Mouse (Mus musculus): ENCODE measurements around the gene Aldh4a1. TPM values are rescaled to one million over a fixed set of nuclear protein-coding genes. Genes with fewer than 3 reads are reported as not detected.

The Aldh4a1 gene
- polyA plus RNA-seq, 1 experiment from 2014 or later = 7.8 TPM

DNA sequence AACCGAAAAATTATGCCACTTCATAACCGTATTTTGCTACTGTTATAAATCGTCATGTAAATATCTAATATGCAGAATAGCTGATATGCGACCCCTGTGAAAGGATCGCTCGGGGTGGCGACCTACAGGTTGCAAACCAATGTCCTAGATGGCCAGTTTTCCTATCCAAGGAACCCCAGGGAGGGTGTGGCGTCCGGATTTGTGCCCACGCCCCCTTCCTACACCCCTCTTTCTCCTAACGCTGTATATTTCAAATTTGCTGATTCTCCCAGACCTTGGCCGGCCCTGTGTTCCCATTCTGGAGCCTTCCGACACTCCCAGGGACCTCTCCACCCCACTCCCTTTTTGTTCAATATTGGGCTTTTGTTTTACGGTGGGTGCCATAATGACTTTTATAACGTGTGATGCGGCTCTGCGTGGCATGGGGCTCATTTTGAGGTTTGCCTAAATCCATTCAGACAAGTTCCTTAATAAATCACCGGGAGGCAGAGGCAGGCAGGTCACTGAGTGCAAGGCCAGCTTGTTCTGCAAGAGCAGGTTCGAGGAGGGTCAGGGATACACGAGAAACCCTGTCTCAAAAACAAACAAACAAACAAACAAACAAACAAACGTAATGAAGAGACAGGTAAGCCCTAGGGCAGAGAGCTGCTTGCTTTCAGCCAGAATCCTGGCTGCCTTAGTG is 909 bp downstream of the Aldh4a1 start:
- Histone ChIP-seq H3K27ac (ENCODE audit: low read depth, low read length) (0 out of 2 replicates have a peak overlapping the region, but pooled peaks have one; percentile 74), H3K27me3 (ENCODE audit: control insufficient read depth, insufficient read depth, low read length) (no peaks in the 10 kb centered on the region), H3K9ac (ENCODE audit: low read depth, low read length) (peak overlapping the region; percentile 68), H3K4me1 (replicated peaks; ENCODE audit: control insufficient read depth, insufficient read depth, low read length) (0 out of 2 replicates have a peak, but pooled peaks cover 7% of the 10 kb centered on the region), H3K36me3 (ENCODE audit: control insufficient read depth, insufficient read depth, low read length) (no peaks in the 10 kb centered on the region), H3K4me2 (replicated peaks; ENCODE audit: low read depth, low read length) (peak overlapping the region; percentile 86), H3K4me3 (ENCODE audit: low read depth, low read length) (peak overlapping the region; percentile 69), H3K9me3 (ENCODE audit: control insufficient read depth, low read length) (no peaks in the 10 kb centered on the region)
- 30% methylated on average over 21 of the region's 21 CpGs for WGBS
- no peak for DNase-seq (ENCODE audit: low spot score)
- no peak for ATAC-seq (ENCODE audit: low FRiP score)

- Histone ChIP-seq H3K27me3 (ENCODE audit: control insufficient read depth, insufficient read depth, low read length) (no peaks in the 10 kb centered on the region), H3K36me3 (ENCODE audit: control insufficient read depth, insufficient read depth, low read length) (no peaks in the 10 kb centered on the region), H3K27ac (ENCODE audit: low read depth, low read length) (no peak overlapping the region), H3K4me3 (ENCODE audit: low read depth, low read length) (no peak overlapping the region), H3K9ac (ENCODE audit: low read depth, low read length) (no peak overlapping the region), H3K4me1 (replicated peaks; ENCODE audit: control insufficient read depth, insufficient read depth, low read length) (0 out of 2 replicates have a peak, but pooled peaks cover 7% of the 10 kb centered on the region), H3K4me2 (replicated peaks; ENCODE audit: low read depth, low read length) (peak overlapping the region; percentile 86; the same call in 1 of the 2 replicates), H3K9me3 (ENCODE audit: control insufficient read depth, low read length) (no peaks in the 10 kb centered on the region)
- DNase-seq (ENCODE audit: low spot score) = no peak
- no peak for ATAC-seq (ENCODE audit: low FRiP score)
- 55% methylated on average over 5 of the region's 5 CpGs for WGBS
Observed at GRCm38 (mm10) chr4:139624116-139624489, 1.4 kb downstream of the Aldh4a1 start.

DNA sequence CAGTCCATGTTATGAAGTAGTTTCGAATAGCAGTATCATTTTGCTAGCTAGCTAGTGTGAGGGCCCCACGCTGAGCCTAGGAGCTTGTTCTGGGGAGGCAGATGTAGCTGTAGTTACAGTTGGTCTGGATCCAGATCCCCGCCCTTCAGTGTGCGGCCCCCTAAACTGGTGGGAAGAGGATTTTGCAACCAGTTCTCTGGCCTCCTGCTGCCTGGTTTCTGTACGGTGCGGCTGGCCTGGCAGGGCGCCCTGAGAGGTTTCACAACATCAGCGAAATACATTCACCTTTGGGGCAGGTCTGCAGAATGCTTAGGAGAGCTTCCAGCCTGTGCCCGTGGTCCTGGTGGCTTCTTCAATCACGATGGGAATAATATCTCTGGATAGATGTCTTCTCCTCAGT is 2.0 kb downstream of the Aldh4a1 start:
- H3K4me3 ChIP-seq (ENCODE audit: low read depth, low read length) = no peak overlapping the region
- H3K27me3 ChIP-seq (ENCODE audit: control insufficient read depth, insufficient read depth, low read length) = no peaks in the 10 kb centered on the region
- no peaks in the 10 kb centered on the region for H3K9me3 ChIP-seq (ENCODE audit: control insufficient read depth, low read length)
- H3K36me3 ChIP-seq (ENCODE audit: control insufficient read depth, insufficient read depth, low read length) = no peaks in the 10 kb centered on the region
- no peak overlapping the region for H3K9ac ChIP-seq (ENCODE audit: low read depth, low read length)
- WGBS = 80% methylated on average over 10 of the region's 10 CpGs
- H3K4me2 ChIP-seq (replicated peaks; ENCODE audit: low read depth, low read length) = no peak overlapping the region
- H3K4me1 ChIP-seq (replicated peaks; ENCODE audit: control insufficient read depth, insufficient read depth, low read length) = 0 out of 2 replicates have a peak, but pooled peaks cover 7% of the 10 kb centered on the region
- ATAC-seq (ENCODE audit: low FRiP score) (no peak), DNase-seq (ENCODE audit: low spot score) (no peak)
- no peak overlapping the region for H3K27ac ChIP-seq (ENCODE audit: low read depth, low read length)

- H3K27me3 ChIP-seq (ENCODE audit: control insufficient read depth, insufficient read depth, low read length) = no peaks in the 10 kb centered on the region
- no peaks in the 10 kb centered on the region for H3K9me3 ChIP-seq (ENCODE audit: control insufficient read depth, low read length)
- H3K36me3 ChIP-seq (ENCODE audit: control insufficient read depth, insufficient read depth, low read length) = no peaks in the 10 kb centered on the region
- ATAC-seq (ENCODE audit: low FRiP score) (no peak), DNase-seq (ENCODE audit: low spot score) (no peak)
- 0 out of 2 replicates have a peak, but pooled peaks cover 7% of the 10 kb centered on the region for H3K4me1 ChIP-seq (replicated peaks; ENCODE audit: control insufficient read depth, insufficient read depth, low read length)
- no peak overlapping the region for H3K4me2 ChIP-seq (replicated peaks; ENCODE audit: low read depth, low read length)
- no peak overlapping the region for H3K9ac ChIP-seq (ENCODE audit: low read depth, low read length)
- H3K27ac ChIP-seq (ENCODE audit: low read depth, low read length) = no peak overlapping the region
- WGBS = 95% methylated on average over 11 of the region's 11 CpGs
- no peak overlapping the region for H3K4me3 ChIP-seq (ENCODE audit: low read depth, low read length)
Observed at GRCm38 (mm10) chr4:139627361-139627760, 4.7 kb downstream of the Aldh4a1 start.

- no peak for DNase-seq (ENCODE audit: low spot score)
- Histone ChIP-seq H3K36me3 (ENCODE audit: control insufficient read depth, insufficient read depth, low read length) (no peaks in the 10 kb centered on the region), H3K27ac (ENCODE audit: low read depth, low read length) (no peak overlapping the region), H3K9me3 (ENCODE audit: control insufficient read depth, low read length) (no peaks in the 10 kb centered on the region), H3K4me2 (replicated peaks; ENCODE audit: low read depth, low read length) (no peak overlapping the region), H3K4me3 (ENCODE audit: low read depth, low read length) (no peak overlapping the region), H3K9ac (ENCODE audit: low read depth, low read length) (no peak overlapping the region), H3K27me3 (ENCODE audit: control insufficient read depth, insufficient read depth, low read length) (no peaks in the 10 kb centered on the region), H3K4me1 (replicated peaks; ENCODE audit: control insufficient read depth, insufficient read depth, low read length) (no peaks in the 10 kb centered on the region)
- 67% methylated on average over 10 of the region's 10 CpGs for WGBS
- no peak for ATAC-seq (ENCODE audit: low FRiP score)
Observed at GRCm38 (mm10) chr4:139630171-139630570, 7.5 kb downstream of the Aldh4a1 start.

- H3K4me3 ChIP-seq (ENCODE audit: low read depth, low read length) = no peak overlapping the region
Observed at GRCm38 (mm10) chr4:139631141-139631540, 8.5 kb downstream of the Aldh4a1 start.

GRCm38 (mm10) chr4:139631569-139632253 is 9.0 kb downstream of the Aldh4a1 start:
- H3K9ac ChIP-seq (ENCODE audit: low read depth, low read length) = no peak overlapping the region
- DNase-seq (ENCODE audit: low spot score) = no peak
- 88% methylated on average over 7 of the region's 7 CpGs for WGBS
- H3K9me3 ChIP-seq (ENCODE audit: control insufficient read depth, low read length) = no peaks in the 10 kb centered on the region
- ATAC-seq (ENCODE audit: low FRiP score) = no peak
- no peak overlapping the region for H3K4me2 ChIP-seq (replicated peaks; ENCODE audit: low read depth, low read length)
- H3K27ac ChIP-seq (ENCODE audit: low read depth, low read length) = no peak overlapping the region
- H3K36me3 ChIP-seq (ENCODE audit: control insufficient read depth, insufficient read depth, low read length) = no peaks in the 10 kb centered on the region
- H3K27me3 ChIP-seq (ENCODE audit: control insufficient read depth, insufficient read depth, low read length) = no peaks in the 10 kb centered on the region
- no peak overlapping the region for H3K4me3 ChIP-seq (ENCODE audit: low read depth, low read length)
- H3K4me1 ChIP-seq (replicated peaks; ENCODE audit: control insufficient read depth, insufficient read depth, low read length) = no peaks in the 10 kb centered on the region

More at GRCm38 (mm10) chr4:139631141-139631540, 8.5 kb downstream of the Aldh4a1 start:
- Histone ChIP-seq H3K4me1 (replicated peaks; ENCODE audit: control insufficient read depth, insufficient read depth, low read length) (no peaks in the 10 kb centered on the region), H3K27me3 (ENCODE audit: control insufficient read depth, insufficient read depth, low read length) (no peaks in the 10 kb centered on the region), H3K4me2 (replicated peaks; ENCODE audit: low read depth, low read length) (no peak overlapping the region), H3K9ac (ENCODE audit: low read depth, low read length) (no peak overlapping the region), H3K36me3 (ENCODE audit: control insufficient read depth, insufficient read depth, low read length) (no peaks in the 10 kb centered on the region), H3K9me3 (ENCODE audit: control insufficient read depth, low read length) (no peaks in the 10 kb centered on the region), H3K27ac (ENCODE audit: low read depth, low read length) (no peak overlapping the region)
- 86% methylated on average over 5 of the region's 5 CpGs for WGBS
- DNase-seq (ENCODE audit: low spot score) (no peak), ATAC-seq (ENCODE audit: low FRiP score) (no peak)

GRCm38 (mm10) chr4:139632254-139632580 is 9.6 kb downstream of the Aldh4a1 start:
- no peak for DNase-seq (ENCODE audit: low spot score)
- no peak overlapping the region for H3K27ac ChIP-seq (ENCODE audit: low read depth, low read length)
- no peaks in the 10 kb centered on the region for H3K27me3 ChIP-seq (ENCODE audit: control insufficient read depth, insufficient read depth, low read length)
- ATAC-seq (ENCODE audit: low FRiP score) = no peak
- H3K4me3 ChIP-seq (ENCODE audit: low read depth, low read length) = no peak overlapping the region
- no peaks in the 10 kb centered on the region for H3K4me1 ChIP-seq (replicated peaks; ENCODE audit: control insufficient read depth, insufficient read depth, low read length)
- no peaks in the 10 kb centered on the region for H3K36me3 ChIP-seq (ENCODE audit: control insufficient read depth, insufficient read depth, low read length)
- no peak overlapping the region for H3K4me2 ChIP-seq (replicated peaks; ENCODE audit: low read depth, low read length)
- H3K9me3 ChIP-seq (ENCODE audit: control insufficient read depth, low read length) = no peaks in the 10 kb centered on the region
- H3K9ac ChIP-seq (ENCODE audit: low read depth, low read length) = no peak overlapping the region
- WGBS = 83% methylated on average over 10 of the region's 10 CpGs

DNA sequence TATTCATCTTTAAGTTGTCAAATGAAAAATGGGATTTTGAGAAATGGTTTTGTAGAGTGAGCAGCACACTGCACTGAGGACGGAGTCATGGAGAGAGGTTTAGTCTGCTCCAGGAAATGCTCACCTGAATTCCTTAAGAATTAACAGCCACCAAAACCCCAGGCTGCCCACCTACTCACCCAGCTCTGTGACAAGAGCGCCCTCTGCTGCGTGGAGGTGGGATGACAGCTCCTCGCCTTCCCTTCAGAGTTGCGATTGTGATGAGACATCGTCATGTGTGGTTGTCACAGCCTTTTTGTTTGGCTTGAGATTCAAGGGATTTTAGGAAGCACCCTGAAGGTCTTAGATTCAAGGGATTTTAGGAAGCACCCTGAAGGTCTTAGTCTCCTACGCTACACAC is 13.7 kb downstream of the Aldh4a1 start:
- H3K4me3 ChIP-seq (ENCODE audit: low read depth, low read length) = no peak overlapping the region
- no peaks in the 10 kb centered on the region for H3K36me3 ChIP-seq (ENCODE audit: control insufficient read depth, insufficient read depth, low read length)
- peaks cover under 1% of the 10 kb centered on the region; the same call in 1 of the 2 replicates for H3K27me3 ChIP-seq (ENCODE audit: control insufficient read depth, insufficient read depth, low read length)
- no peaks in the 10 kb centered on the region for H3K9me3 ChIP-seq (ENCODE audit: control insufficient read depth, low read length)
- no peak overlapping the region for H3K4me2 ChIP-seq (replicated peaks; ENCODE audit: low read depth, low read length)
- no peak overlapping the region for H3K27ac ChIP-seq (ENCODE audit: low read depth, low read length)
- WGBS = 32% methylated on average over 7 of the region's 7 CpGs
- H3K9ac ChIP-seq (ENCODE audit: low read depth, low read length) = no peak overlapping the region
- peaks cover 10% of the 10 kb centered on the region for H3K4me1 ChIP-seq (replicated peaks; ENCODE audit: control insufficient read depth, insufficient read depth, low read length)
- ATAC-seq (ENCODE audit: low FRiP score) (no peak), DNase-seq (ENCODE audit: low spot score) (peak; percentile 87)

Data from hindbrain, embryonic 11.5 days (tissue).